Mouse (Mus musculus) CH12.LX (cell line): ENCODE data around the gene Hoxa7. TPM values are rescaled to one million over a fixed set of nuclear protein-coding genes. Genes with fewer than 3 reads are reported as not detected.

Source experiments
- DNase-seq: peaks from one replicate; pipeline ENCODE4 v3.0.0-alpha.2; 2013; ENCODE audit errors: extremely low read depth
- H3K27ac ChIP-seq: 2 replicates; pipeline ENCODE4 v1.5.1; 2012; ENCODE audit warnings: low read depth, mild to moderate bottlenecking, control low read depth, moderate library complexity; ENCODE audit not compliant: insufficient read depth
- H3K27me3 ChIP-seq: replicated peaks from 2 replicates; pipeline ENCODE3; 2012; ENCODE audit warnings: inconsistent platforms
- H3K36me3 ChIP-seq, 2 experiments: replicated peaks in 1 of 2; 2 replicates each; pipeline versions ENCODE3 to v1.6.1; 2012; ENCODE audit warnings: inconsistent platforms in 1 of 2, low read length in 1 of 2, mild to moderate bottlenecking in 1 of 2, mixed read lengths in 1 of 2, moderate library complexity in 1 of 2; ENCODE audit not compliant: control insufficient read depth in 1 of 2, insufficient read depth in 1 of 2
- H3K4me1 ChIP-seq, 2 experiments: 2 replicates each; pipeline ENCODE4 v1.6.1; 2012; ENCODE audit warnings: inconsistent platforms in 1 of 2, moderate library complexity in 1 of 2; ENCODE audit not compliant: insufficient read depth in 2 of 2, control insufficient read depth in 1 of 2
- H3K4me2 ChIP-seq: 2 replicates; pipeline ENCODE4 v1.6.1; 2012; ENCODE audit warnings: low read depth, mild to moderate bottlenecking, control low read depth; ENCODE audit not compliant: poor library complexity, insufficient read depth, severe bottlenecking
- H3K4me3 ChIP-seq, 3 experiments: fragments of 150-350 bp in 1 of 3; sonication (generic) in 1 of 3; replicated peaks in 1 of 3; 2 replicates each; pipeline versions ENCODE3 to v1.5.1; 2011 to 2012; ENCODE audit warnings: low read depth in 2 of 3, low read length in 2 of 3, mild to moderate bottlenecking in 2 of 3, moderate library complexity in 2 of 3, control low read depth in 1 of 3, improper control_type of control experiment in 1 of 3, inconsistent platforms in 1 of 3, mixed read lengths in 1 of 3; ENCODE audit not compliant: poor library complexity in 1 of 3
- H3K79me2 ChIP-seq: replicated peaks from 2 replicates; pipeline ENCODE4 v1.6.1; 2012; ENCODE audit warnings: mild to moderate bottlenecking, moderate library complexity; ENCODE audit not compliant: control insufficient read depth, poor library complexity, insufficient read depth, severe bottlenecking; ENCODE audit errors: extremely low read depth
- H3K9ac ChIP-seq: 2 replicates; pipeline ENCODE4 v1.6.1; 2012; ENCODE audit warnings: low read depth, mild to moderate bottlenecking, control low read depth, moderate library complexity; ENCODE audit not compliant: insufficient read depth
- H3K9me3 ChIP-seq: replicated peaks from 2 replicates; pipeline ENCODE3; 2012; ENCODE audit warnings: low read length, inconsistent platforms, mixed read lengths
- CHD1 ChIP-seq: IDR thresholded peaks from 2 replicates; pipeline ENCODE4 v1.6.1; 2012; ENCODE audit warnings: low read depth, low read length, improper control_type of control experiment, inconsistent platforms
- CHD2 ChIP-seq: IDR thresholded peaks from 2 replicates; pipeline ENCODE4 v1.6.1; 2011; ENCODE audit warnings: low read length, improper control_type of control experiment
- CTCF ChIP-seq, 2 experiments: IDR thresholded peaks in 1 of 2; conservative IDR thresholded peaks in 1 of 2; 2 replicates each; pipeline ENCODE4 v1.5.1; 2011 to 2012; ENCODE audit warnings: low read depth in 2 of 2, low read length in 2 of 2, improper control_type of control experiment in 1 of 2, inconsistent platforms in 1 of 2, mild to moderate bottlenecking in 1 of 2, moderate library complexity in 1 of 2
- ELF1 ChIP-seq: IDR thresholded peaks from 2 replicates; pipeline ENCODE4 v1.6.1; 2014; ENCODE audit warnings: low read depth, mild to moderate bottlenecking, inconsistent platforms, low read length, improper control_type of control experiment
- EP300 ChIP-seq: IDR thresholded peaks from 2 replicates; pipeline ENCODE4 v1.6.1; 2011; ENCODE audit warnings: low read length, improper control_type of control experiment
- ETS1 ChIP-seq: conservative IDR thresholded peaks from 2 replicates; pipeline ENCODE4 v1.6.1; 2012; ENCODE audit warnings: low read depth, mild to moderate bottlenecking, inconsistent platforms, low read length, improper control_type of control experiment, moderate library complexity
- GABPA ChIP-seq: IDR thresholded peaks from 2 replicates; pipeline ENCODE4 v1.6.1; 2012; ENCODE audit warnings: low read depth, low read length, improper control_type of control experiment, inconsistent platforms; ENCODE audit not compliant: insufficient replicate concordance
- HCFC1 ChIP-seq: IDR thresholded peaks from 2 replicates; pipeline ENCODE4 v1.6.1; 2012; ENCODE audit warnings: low read depth, mild to moderate bottlenecking, inconsistent platforms, low read length, improper control_type of control experiment
- IRF4 ChIP-seq: IDR thresholded peaks from 2 replicates; pipeline ENCODE4 v1.6.1; 2014; ENCODE audit warnings: low read depth, mild to moderate bottlenecking, inconsistent platforms, low read length, improper control_type of control experiment
- JUN ChIP-seq: IDR thresholded peaks from 2 replicates; pipeline ENCODE4 v1.6.1; 2011; ENCODE audit warnings: low read depth, mild to moderate bottlenecking, low read length, improper control_type of control experiment, moderate library complexity; ENCODE audit not compliant: insufficient read depth
- JUND ChIP-seq: conservative IDR thresholded peaks from 2 replicates; pipeline ENCODE4 v1.6.1; 2011; ENCODE audit warnings: low read depth, low read length, improper control_type of control experiment
- MAX ChIP-seq: IDR thresholded peaks from 2 replicates; pipeline ENCODE4 v1.6.1; 2011; ENCODE audit warnings: low read length, improper control_type of control experiment
- MAZ ChIP-seq: IDR thresholded peaks from 2 replicates; pipeline ENCODE4 v1.6.1; 2012; ENCODE audit warnings: low read depth, mild to moderate bottlenecking, inconsistent platforms, low read length, improper control_type of control experiment, moderate library complexity
- MXI1 ChIP-seq: IDR thresholded peaks from 2 replicates; pipeline ENCODE4 v1.6.1; 2011; ENCODE audit warnings: mild to moderate bottlenecking, low read depth, low read length, improper control_type of control experiment
- MYC ChIP-seq: IDR thresholded peaks from 2 replicates; pipeline ENCODE4 v1.6.1; 2011; ENCODE audit warnings: low read depth, mild to moderate bottlenecking, improper control_type of control experiment, low read length
- NRF1 ChIP-seq: IDR thresholded peaks from 2 replicates; pipeline ENCODE4 v1.6.1; 2014; ENCODE audit warnings: low read depth, mild to moderate bottlenecking, inconsistent platforms, low read length, improper control_type of control experiment, moderate library complexity
- POLR2AphosphoS2 ChIP-seq: IDR thresholded peaks from 2 replicates; pipeline ENCODE4 v1.6.1; 2011; ENCODE audit warnings: low read depth, low read length, improper control_type of control experiment
- RAD21 ChIP-seq: IDR thresholded peaks from 2 replicates; pipeline ENCODE4 v1.6.1; 2011; ENCODE audit warnings: low read depth, mild to moderate bottlenecking, low read length, improper control_type of control experiment, moderate library complexity
- RCOR1 ChIP-seq: conservative IDR thresholded peaks from 2 replicates; pipeline ENCODE4 v1.6.1; 2012; ENCODE audit warnings: low read depth, mild to moderate bottlenecking, inconsistent platforms, low read length, improper control_type of control experiment
- TBP ChIP-seq: conservative IDR thresholded peaks from 2 replicates; pipeline ENCODE4 v1.6.1; 2011; ENCODE audit warnings: low read depth, low read length, improper control_type of control experiment
- TCF12 ChIP-seq: IDR thresholded peaks from 2 replicates; pipeline ENCODE4 v1.6.1; 2014; ENCODE audit warnings: low read depth, mild to moderate bottlenecking, inconsistent platforms, low read length, improper control_type of control experiment
- ZMIZ1 ChIP-seq: IDR thresholded peaks from 2 replicates; pipeline ENCODE4 v1.6.1; 2012; ENCODE audit warnings: low read depth, mild to moderate bottlenecking, inconsistent platforms, low read length, improper control_type of control experiment
- dilution Hi-C: fragments of 300-500 bp; cut with MboI; formaldehyde crosslinking; loops from 2 replicates; pipeline ENCODE4 v1.14.3; 2020; ENCODE audit warnings: low sequenced_read_pairs; ENCODE audit not compliant: extremely low pct_unique_long_range_greater_than_20kb, extremely low pct_ligation_motif_present
- in situ Hi-C: fragments of 300-500 bp; cut with MboI; formaldehyde crosslinking; loops from 3 replicates; pipeline ENCODE4 v1.14.3; 2019; ENCODE audit warnings: low sequenced_read_pairs, low pct_ligation_motif_present, low pct_unique_long_range_greater_than_20kb, mixed read lengths
- polyA plus RNA-seq: library from polyadenylated mRNA; unstranded; fragments of >175 nt; gene quantifications from 2 replicates; pipeline ENCODE4 v1.2.1, GENCODE M21; 2012; ENCODE audit warnings: low read depth; ENCODE audit not compliant: insufficient read length
- total RNA-seq, 2 experiments: library from RNA; depleted of rRNA; stranded (reverse); fragments of 300-350 nt in 1 of 2; fragments of >200 nt in 1 of 2; gene quantifications; 2 replicates each; pipeline ENCODE4 v1.2.3; 2012 to 2014

Gene Hoxa7
- total and polyA plus RNA-seq, 3 experiments, result 1.0 to 1.4 (median 1.1) TPM

DNA sequence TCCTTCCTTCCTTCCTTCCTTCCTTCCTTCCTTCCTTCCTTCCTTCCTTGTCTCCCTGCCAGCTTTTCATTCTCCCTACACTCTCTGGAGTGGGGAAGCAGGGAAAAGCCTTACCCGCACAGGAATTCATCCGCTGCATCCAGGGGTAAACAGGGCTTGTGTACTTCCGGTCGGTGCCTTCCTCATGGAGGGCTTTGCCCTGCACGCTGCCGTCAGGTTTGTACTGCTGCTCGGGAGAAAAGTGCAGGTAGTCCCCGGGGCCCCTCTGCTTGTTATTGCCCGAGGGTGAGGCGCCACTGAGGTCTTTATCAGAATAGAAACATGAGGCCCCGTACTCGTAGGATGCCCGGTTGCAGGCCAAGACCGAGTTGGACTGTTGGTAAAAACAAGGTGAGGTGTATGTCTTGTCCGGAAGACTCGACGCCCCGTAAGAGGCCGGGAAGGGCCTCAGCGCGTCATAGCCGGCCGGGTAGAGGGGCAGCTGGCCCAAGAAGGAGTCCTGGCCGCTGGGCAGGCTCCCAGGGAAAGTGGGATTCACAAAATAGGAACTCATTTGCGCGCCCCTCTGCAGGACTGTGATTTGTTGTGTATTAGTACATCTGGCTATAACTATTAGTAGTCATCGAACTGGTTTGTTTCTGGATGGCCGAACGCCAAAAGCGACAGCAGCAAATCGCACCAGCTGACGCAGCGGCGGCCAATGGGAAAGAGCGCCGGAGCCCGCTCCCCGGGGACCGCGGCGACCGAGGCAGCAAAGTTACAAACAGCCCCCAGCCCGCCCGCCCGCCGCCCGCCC lies 13.4 kb downstream of the Hoxa7 start, which contains the start of gene Hoxa6:
TSS of gene Hoxa6 (minus strand) at position 651 of the 796 bp plus-strand sequence.
- no peak within 1 kb of the TSS for H3K4me2 ChIP-seq
- H3K27ac ChIP-seq, result no peak within 1 kb of the TSS
- no peak within 1 kb of the TSS for H3K9ac ChIP-seq
- dilution Hi-C loops, result no loop called here
- in situ Hi-C loops, result loop anchor here (25.0 kb wide), 1 partner anchor 196 kb away; the partner anchor contains the start of gene Skap2
- no peaks in the 10 kb centered on the region for H3K79me2 ChIP-seq
- no peak within 1 kb of the TSS for H3K4me3 ChIP-seq
- no peak for TF ChIP-seq TCF12
- TF ChIP-seq NRF1, result no peak
- TF ChIP-seq JUN, result no peak
- TF ChIP-seq CHD1, result no peak
- no peak for TF ChIP-seq MXI1
- no peak for TF ChIP-seq EP300
- TF ChIP-seq CTCF (conservative IDR thresholded peaks at IDR 0.05 in 1 of 2, IDR thresholded peaks at IDR 0.05 in 1 of 2; ENCODE audit: low read depth in 2 of 2, low read length in 2 of 2), result no peak
- no peak for TF ChIP-seq RCOR1
- no peak for TF ChIP-seq MAX
- H3K9me3 ChIP-seq, result peaks cover 54% of the 10 kb centered on the region
- H3K4me1 ChIP-seq, result peaks cover 2 to 17% of the 10 kb centered on the region in 2 experiments; a peak in 2 of 4 replicates
- H3K36me3 ChIP-seq, result peaks cover 23 to 45% of the 10 kb centered on the region in 2 experiments
- peaks cover 2% of the 10 kb centered on the region for H3K27me3 ChIP-seq
- no peak for DNase-seq

DNA sequence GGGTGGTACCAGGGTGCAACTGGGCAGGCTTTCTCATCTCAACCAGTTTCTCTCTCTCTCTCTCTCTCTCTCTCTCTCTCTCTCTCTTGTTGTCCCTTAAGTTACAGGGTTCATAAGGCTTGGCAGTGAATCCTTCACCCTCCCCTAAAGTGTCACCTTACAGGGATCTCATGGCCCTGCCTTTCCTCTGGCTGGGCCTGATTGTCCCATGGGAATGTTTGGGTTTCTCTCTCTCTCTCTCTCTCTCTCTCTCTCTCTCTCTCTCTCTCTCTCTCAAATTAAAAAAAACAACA lies 14.0 kb downstream of the Hoxa7 start:
- in situ Hi-C loops (loop anchor here (25.0 kb wide), 1 partner anchor 195 kb away; the partner anchor contains the start of gene Skap2), dilution Hi-C loops (no loop called here)
- no peak for DNase-seq
- H3K27me3 ChIP-seq, result peaks cover 2% of the 10 kb centered on the region
- no peak overlapping the region for H3K9ac ChIP-seq
- no peak overlapping the region for H3K27ac ChIP-seq
- H3K4me2 ChIP-seq, result no peak overlapping the region
- H3K9me3 ChIP-seq, result peaks cover 54% of the 10 kb centered on the region
- H3K4me3 ChIP-seq, result no peak overlapping the region
- peaks cover 23 to 48% of the 10 kb centered on the region in 2 experiments for H3K36me3 ChIP-seq
- peaks cover 2 to 15% of the 10 kb centered on the region in 2 experiments; a peak in 2 of 4 replicates for H3K4me1 ChIP-seq
- H3K79me2 ChIP-seq, result no peaks in the 10 kb centered on the region
- no peak for TF ChIP-seq POLR2AphosphoS2
- TF ChIP-seq HCFC1, result no peak
- no peak for TF ChIP-seq RAD21
- no peak for TF ChIP-seq CHD1
- TF ChIP-seq TBP, result no peak
- TF ChIP-seq IRF4, result no peak
- no peak for TF ChIP-seq TCF12
- TF ChIP-seq MAZ, result no peak
- no peak for TF ChIP-seq MAX
- TF ChIP-seq ZMIZ1, result no peak
- no peak for TF ChIP-seq GABPA
- no peak for TF ChIP-seq EP300
- TF ChIP-seq ELF1, result no peak
- no peak for TF ChIP-seq MYC
- TF ChIP-seq CTCF (conservative IDR thresholded peaks at IDR 0.05 in 1 of 2, IDR thresholded peaks at IDR 0.05 in 1 of 2; ENCODE audit: low read depth in 2 of 2, low read length in 2 of 2), result no peak
- TF ChIP-seq NRF1, result no peak
- no peak for TF ChIP-seq JUND
- no peak for TF ChIP-seq ETS1
- no peak for TF ChIP-seq CHD2
